Mouse (Mus musculus) stomach, embryonic 16.5 days (tissue): ENCODE measurements around the gene Upf3a. TPM values are rescaled to one million over a fixed set of nuclear protein-coding genes. Genes with fewer than 3 reads are reported as not detected.
"Not testable (repeated sequence)": the region's sequence is repeated elsewhere in the genome, so short reads cannot be mapped to it uniquely, and the experiment has no call there.

ENCODE experiments used
- ATAC-seq: fragments of 200-750 bp; cut with Nextera tagmentation; 2 replicates; pipeline ENCODE4 v1.8.0; 2017; ENCODE audit warnings: moderate number of reproducible peaks, moderate TSS enrichment; ENCODE audit not compliant: insufficient read depth, low FRiP score
- H3K27ac ChIP-seq: fragments of 300-500 bp; sonication (generic); 2 replicates; pipeline ENCODE4 v1.5.1; 2014; ENCODE audit warnings: low read length
- H3K27me3 ChIP-seq: fragments of 300-500 bp; sonication (generic); 2 replicates; pipeline ENCODE4 v1.6.1; 2014; ENCODE audit warnings: low read length, control low read depth, mixed read lengths; ENCODE audit not compliant: control insufficient read depth, insufficient read depth
- H3K36me3 ChIP-seq: fragments of 300-500 bp; sonication (generic); 2 replicates; pipeline ENCODE4 v1.6.1; 2014; ENCODE audit warnings: low read length; ENCODE audit not compliant: control insufficient read depth, insufficient read depth
- H3K4me1 ChIP-seq: fragments of 300-500 bp; sonication (generic); 2 replicates; pipeline ENCODE4 v1.6.1; 2014; ENCODE audit warnings: low read length, control low read depth, mixed read lengths; ENCODE audit not compliant: control insufficient read depth, insufficient read depth
- H3K4me2 ChIP-seq: fragments of 300-500 bp; sonication (generic); 2 replicates; pipeline ENCODE4 v1.6.1; 2014; ENCODE audit warnings: low read depth, low read length, mixed read lengths
- H3K4me3 ChIP-seq: fragments of 300-500 bp; sonication (generic); replicated peaks from 2 replicates; pipeline ENCODE4 v1.5.1; 2014; ENCODE audit warnings: mild to moderate bottlenecking, low read length
- H3K9ac ChIP-seq: fragments of 300-500 bp; sonication (generic); 2 replicates; pipeline ENCODE4 v1.6.1; 2014; ENCODE audit warnings: low read length
- H3K9me3 ChIP-seq: fragments of 300-500 bp; sonication (generic); replicated peaks from 2 replicates; pipeline ENCODE4 v1.6.1; 2016; ENCODE audit warnings: low read length, control low read depth; ENCODE audit not compliant: control insufficient read depth
- WGBS: fragments of 180-500 bp; shearing (Covaris S2); extraction: QIAGEN DNeasy Blood & Tissue Kit; methylation state at CpG from one replicate; pipeline ENCODE4 v1.1.7; 2014; 5-methylcytosine and 5-hydroxymethylcytosine counted together
- polyA plus RNA-seq: library from polyadenylated mRNA; unstranded; fragments of >200 nt; fragmentation: Nextera tagmentation; extraction: Ambion mirVana; gene quantifications from 2 replicates; pipeline ENCODE4 v1.2.1, GENCODE M21; 2015

Upf3a gene
- polyA plus RNA-seq, 1 experiment from 2014 or later: 36.7 TPM

DNA sequence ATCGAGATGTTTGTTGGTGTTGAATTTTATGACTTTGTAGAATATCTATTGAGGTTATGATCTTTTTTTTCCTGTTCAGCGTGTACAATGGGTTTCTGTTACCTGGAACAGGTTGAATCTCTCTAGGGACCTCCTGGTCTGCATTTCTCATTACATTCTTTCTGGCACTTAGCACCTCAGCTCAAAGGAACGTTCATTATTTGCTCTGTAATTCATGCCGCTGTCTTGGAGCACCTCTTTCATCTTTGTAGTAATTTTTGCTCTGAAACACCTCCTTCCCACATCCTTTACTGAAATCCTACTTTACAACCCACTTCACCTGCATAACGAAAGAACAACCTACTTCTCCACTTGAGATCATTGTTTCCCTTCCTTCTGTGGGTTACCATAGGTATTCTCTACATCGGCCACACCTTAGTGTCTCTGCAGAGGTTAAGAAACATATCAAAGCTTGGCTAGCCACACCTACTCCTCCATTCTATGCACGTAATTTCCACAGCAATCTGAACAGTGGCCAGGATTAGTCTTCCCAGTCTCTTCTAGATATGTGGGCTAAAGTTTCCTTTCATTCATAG is 43.3 kb downstream of the Upf3a start:
- Histone ChIP-seq H3K4me3 (no peak overlapping the region), H3K36me3 (no peaks in the 10 kb centered on the region), H3K9me3 (no peaks in the 10 kb centered on the region), H3K4me1 (no peaks in the 10 kb centered on the region), H3K27me3 (no peaks in the 10 kb centered on the region), H3K27ac (no peak overlapping the region), H3K4me2 (no peak overlapping the region), H3K9ac (no peak overlapping the region)
- no peak for ATAC-seq
- WGBS: 67% methylated on average over 7 of the region's 7 CpGs

DNA sequence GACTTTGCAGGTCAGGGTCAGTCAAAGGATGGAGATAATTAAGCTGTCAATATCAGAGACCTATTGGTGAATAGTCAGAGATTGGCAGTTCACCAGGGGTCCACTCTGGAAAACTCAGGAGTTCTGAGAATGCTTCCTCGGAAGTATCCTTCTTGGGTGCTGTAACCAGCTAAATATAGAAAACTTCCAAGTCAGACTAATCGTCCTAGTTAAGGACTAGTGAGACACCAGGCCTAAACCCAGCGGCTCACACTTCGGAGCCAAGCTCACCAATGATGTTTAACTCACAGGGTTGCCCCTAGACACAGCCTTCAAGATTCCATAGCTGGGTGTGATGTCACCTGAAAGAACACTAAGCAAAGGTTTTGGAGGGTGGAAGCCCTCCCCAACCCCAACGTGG is 52.9 kb downstream of the Upf3a start, which contains the start of gene AF366264:
Gene AF366264 (minus strand): TSS at position 101 of the 400 bp plus-strand sequence.
- not testable (repeated sequence) for H3K4me2 ChIP-seq, H3K9me3 ChIP-seq, H3K9ac ChIP-seq, H3K4me1 ChIP-seq, ATAC-seq, H3K27ac ChIP-seq, H3K27me3 ChIP-seq, H3K4me3 ChIP-seq, H3K36me3 ChIP-seq
- WGBS: 86% methylated on average over 5 of the region's 5 CpGs

DNA sequence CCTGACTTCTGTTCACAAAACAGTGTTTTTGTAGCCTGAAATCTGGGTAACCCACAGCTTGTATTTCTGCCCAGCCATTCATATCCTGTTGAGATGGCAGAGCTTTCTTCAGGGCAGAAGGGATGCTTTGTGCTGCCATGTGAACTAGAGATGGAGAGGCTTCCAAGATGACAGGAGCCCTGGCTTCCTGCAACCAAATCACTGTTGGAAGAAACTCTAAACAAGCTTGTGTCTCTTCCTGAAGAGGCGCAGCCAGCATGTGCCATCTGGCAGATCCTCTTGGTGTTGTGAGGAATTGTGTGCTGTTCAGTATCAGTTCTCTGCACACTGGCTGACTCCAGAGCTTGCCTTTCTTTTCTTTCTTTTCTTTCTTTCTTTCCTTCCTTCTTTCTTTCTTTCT is 57.9 kb downstream of the Upf3a start:
- not testable (repeated sequence) for H3K9me3 ChIP-seq, H3K27ac ChIP-seq, H3K4me3 ChIP-seq, H3K4me2 ChIP-seq, H3K27me3 ChIP-seq, H3K9ac ChIP-seq, ATAC-seq, H3K4me1 ChIP-seq, H3K36me3 ChIP-seq
- 75% methylated on average over 1 of the region's 1 CpGs for WGBS

Other genes starting within 250 kb of the Upf3a start
- gene 1700029H14Rik, start 223.2 kb upstream of the Upf3a start, polyA plus RNA-seq: not detected in 2 replicates
- 30.9 and 35.5 TPM in 2 replicates for gene Rasa3, start 108.0 kb upstream of the Upf3a start, polyA plus RNA-seq
- 0.05 and 0.42 TPM in 2 replicates for gene Cfap97d2, start 79.7 kb upstream of the Upf3a start, polyA plus RNA-seq
- 142 and 153 TPM in 2 replicates for gene Cdc16, start 27.9 kb upstream of the Upf3a start, polyA plus RNA-seq
- not detected in 2 replicates for gene AF366264, start 52.8 kb downstream of the Upf3a start, polyA plus RNA-seq
- gene Champ1, start 84.0 kb downstream of the Upf3a start, polyA plus RNA-seq: 27.6 and 30.8 TPM in 2 replicates
- 37.0 and 37.6 TPM in 2 replicates for gene Coprs, start 104.7 kb downstream of the Upf3a start, polyA plus RNA-seq